Mouse (Mus musculus) left cerebral cortex, postnatal 25 days (tissue): ENCODE data around the gene Pappa. TPM values are rescaled to one million over a fixed set of nuclear protein-coding genes. Genes with fewer than 3 reads are reported as not detected.

ENCODE experiments used
- DNase-seq, 2 experiments: peaks; one replicate each; pipeline ENCODE4 v3.0.0; 2022; ENCODE audit warnings: low spot score in 2 of 2, mixed read lengths in 1 of 2
- intact Hi-C: fragments of 180-260 bp; cut with DNase I; formaldehyde crosslinking; loops from one replicate; pipeline ENCODE4 v1.15.1; 2025
- total RNA-seq, 2 experiments: library from RNA; stranded (reverse); gene quantifications; 2 replicates each; pipeline ENCODE4 v1.2.3; 2021

The Pappa gene
- total RNA-seq, 2 experiments from 2014 or later: 0.37 to 0.48 TPM

- no peak for DNase-seq
- intact Hi-C loops: no loop called here
Observed at GRCm38 (mm10) chr4:65402286-65402685, 278.3 kb downstream of the Pappa start.

- no peak for DNase-seq
- intact Hi-C loops: no loop called here
Observed at GRCm38 (mm10) chr4:65402836-65403634, 279.1 kb downstream of the Pappa start.
